Mouse (Mus musculus) erythroblast, embryonic 14.5 days (primary cell): Measurements from ENCODE around the gene Serpina1f.

ENCODE experiments used
- GATA1 ChIP-seq: IDR thresholded peaks from 2 replicates; pipeline ENCODE4 v1.6.1; 2012; ENCODE audit warnings: low read length, inconsistent platforms, mixed read lengths
- TAL1 ChIP-seq: IDR thresholded peaks from 3 replicates; pipeline ENCODE4 v1.6.1; 2012; ENCODE audit warnings: low read length, inconsistent platforms, mixed read lengths

- TF ChIP-seq GATA1 (no peak), TAL1 (no peak)
Measured at GRCm38 (mm10) chr12:103685386-103685785, 9.9 kb downstream of the Serpina1f start.
